Mouse (Mus musculus) spleen, adult 2 months (tissue): ENCODE data around the gene Prkn. TPM values are rescaled to one million over a fixed set of nuclear protein-coding genes. Genes with fewer than 3 reads are reported as not detected.

Experiments used
- DNase-seq, 2 experiments: peaks; one replicate each; pipeline versions ENCODE4 v3.0.0 to v3.0.0-alpha.2; 2012 to 2021; ENCODE audit warnings: low spot score in 2 of 2, low read depth in 1 of 2
- H3K27ac ChIP-seq: fragments of 200-500 bp; 2 replicates; pipeline ENCODE4 v1.5.1; 2012; ENCODE audit warnings: low read length, inconsistent platforms; ENCODE audit not compliant: insufficient read depth
- H3K27me3 ChIP-seq: fragments of 200-500 bp; 2 replicates; pipeline ENCODE4 v1.6.1; 2012; ENCODE audit warnings: mild to moderate bottlenecking, moderate library complexity, low read length, inconsistent platforms; ENCODE audit not compliant: control insufficient read depth, insufficient read depth
- H3K36me3 ChIP-seq: fragments of 200-500 bp; 2 replicates; pipeline ENCODE4 v1.6.1; 2012; ENCODE audit warnings: mild to moderate bottlenecking, low read length, inconsistent platforms; ENCODE audit not compliant: control insufficient read depth, insufficient read depth
- H3K4me1 ChIP-seq: fragments of 200-500 bp; 2 replicates; pipeline ENCODE4 v1.6.1; 2011; ENCODE audit warnings: inconsistent platforms; ENCODE audit not compliant: control insufficient read depth, insufficient read depth, insufficient read length
- H3K4me3 ChIP-seq: fragments of 200-500 bp; 2 replicates; pipeline ENCODE4 v1.5.1; 2011; ENCODE audit warnings: mild to moderate bottlenecking, inconsistent platforms; ENCODE audit not compliant: insufficient read depth, insufficient read length; ENCODE audit errors: extremely low read depth
- CTCF ChIP-seq: fragments of 200-500 bp; IDR thresholded peaks from 2 replicates; pipeline ENCODE4 v1.5.1; 2011; ENCODE audit warnings: mild to moderate bottlenecking, inconsistent platforms; ENCODE audit not compliant: insufficient read depth, insufficient read length, insufficient replicate concordance; ENCODE audit errors: extremely low read depth
- POLR2A ChIP-seq: fragments of 200-500 bp; IDR thresholded peaks from 2 replicates; pipeline ENCODE4 v1.6.1; 2011; ENCODE audit warnings: low read depth, low read length, inconsistent platforms
- WGBS: fragments of 180-500 bp; shearing (Covaris S2); methylation state at CpG from one replicate; pipeline ENCODE4 v1.1.7; 2018; 5-methylcytosine and 5-hydroxymethylcytosine counted together
- polyA plus RNA-seq: library from polyadenylated mRNA; depleted of rRNA; stranded (reverse); fragments of >200 nt; gene quantifications from 2 replicates; pipeline ENCODE4 v1.2.3, GENCODE M21; 2012

The Prkn gene
- polyA plus RNA-seq, 1 experiment: 0.72 TPM

DNA sequence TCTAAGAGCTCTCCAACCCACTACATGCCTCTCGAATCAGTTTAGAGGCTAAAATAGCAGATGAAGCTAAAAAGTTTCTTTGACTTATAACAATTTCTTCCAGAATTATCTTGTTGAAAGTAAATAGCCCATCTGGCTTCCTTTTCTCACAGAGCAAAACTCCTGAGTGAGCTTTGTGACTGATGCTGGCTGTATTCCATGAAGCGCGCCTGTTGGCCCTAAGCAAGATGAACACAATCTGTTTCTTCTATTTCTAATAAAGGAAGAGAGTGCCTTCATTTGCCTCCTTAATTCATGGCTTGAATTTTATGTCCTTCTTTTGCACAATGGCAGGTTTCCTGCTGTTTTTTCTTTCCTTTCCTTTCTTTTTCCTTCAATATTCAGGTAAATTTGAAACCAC is 14.0 kb downstream of the Prkn start:
- no peak for DNase-seq
- no peaks in the 10 kb centered on the region for H3K4me1 ChIP-seq
- H3K27me3 ChIP-seq: no peaks in the 10 kb centered on the region
- H3K36me3 ChIP-seq: no peaks in the 10 kb centered on the region
- H3K4me3 ChIP-seq: no peak overlapping the region
- H3K27ac ChIP-seq: no peak overlapping the region
- WGBS: 93% methylated on average over 3 of the region's 3 CpGs
- TF ChIP-seq CTCF (no peak), POLR2A (no peak)

DNA sequence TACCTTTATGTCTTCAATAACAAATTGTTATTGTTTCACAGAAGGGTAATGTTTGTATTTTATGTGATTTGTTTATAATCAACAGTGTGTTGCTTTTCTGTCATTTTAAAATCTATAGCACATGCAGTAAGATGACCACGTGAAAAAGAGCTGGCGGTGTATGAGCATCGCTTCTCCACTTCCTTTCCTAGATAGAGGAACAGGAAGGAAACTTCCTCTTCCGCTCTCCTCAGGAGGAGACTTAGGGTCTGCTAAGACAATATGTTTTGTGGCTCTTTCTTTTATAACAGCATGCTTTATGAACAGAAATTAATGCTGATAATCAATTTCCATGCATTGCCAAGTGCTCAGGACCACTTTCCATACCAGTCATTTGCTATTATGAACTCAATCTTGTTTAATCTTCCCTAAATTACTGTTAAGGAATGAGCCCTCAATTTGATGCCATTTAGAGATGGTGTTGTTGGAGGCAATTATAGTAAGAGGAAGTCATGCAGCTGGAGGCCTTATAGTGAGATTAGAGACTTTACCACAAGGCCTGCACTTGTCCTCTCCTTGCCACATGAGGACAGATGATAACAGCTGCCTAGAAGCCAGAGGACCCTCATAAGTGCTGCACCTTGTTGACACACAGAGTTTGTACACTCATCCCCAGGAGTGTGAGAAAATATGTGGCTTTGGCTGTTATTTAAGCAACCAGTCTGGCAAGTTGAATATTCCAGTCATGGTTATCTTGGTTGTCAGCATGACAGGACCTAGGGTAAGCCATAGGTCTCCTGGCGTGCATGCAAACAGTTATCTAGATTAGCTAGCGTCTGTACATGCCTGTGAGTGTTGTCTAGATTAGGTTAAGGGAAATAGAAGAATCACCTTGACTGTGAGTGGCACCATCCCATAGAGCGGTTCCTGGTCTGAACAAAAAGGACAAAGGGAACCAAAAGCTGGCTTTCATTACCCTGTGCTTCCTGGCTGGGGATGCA is 34.3 kb downstream of the Prkn start:
- no peak overlapping the region for H3K27ac ChIP-seq
- H3K4me3 ChIP-seq: no peak overlapping the region
- no peak for DNase-seq
- no peaks in the 10 kb centered on the region for H3K36me3 ChIP-seq
- TF ChIP-seq POLR2A (no peak), CTCF (no peak)
- WGBS: 72% methylated on average over 7 of the region's 7 CpGs
- no peaks in the 10 kb centered on the region for H3K27me3 ChIP-seq
- H3K4me1 ChIP-seq: no peaks in the 10 kb centered on the region

DNA sequence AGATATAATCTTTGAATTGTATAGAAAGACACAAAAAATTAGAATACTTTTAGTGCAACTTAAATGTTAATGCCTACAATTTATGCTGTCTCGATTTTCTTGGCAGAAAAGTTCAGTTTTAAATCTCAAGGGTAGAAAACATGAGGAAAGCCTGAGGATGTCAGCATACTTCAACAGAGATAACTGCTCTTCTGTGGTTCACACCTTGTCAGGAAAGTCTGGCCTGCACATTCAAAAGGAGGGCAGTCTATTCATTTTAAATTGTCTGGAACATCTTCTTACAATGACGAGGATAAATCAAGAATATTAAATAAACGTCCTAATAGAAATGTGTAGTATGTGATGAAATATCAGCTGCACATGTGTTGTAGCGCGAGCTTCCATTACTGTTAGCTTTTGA is 38.8 kb downstream of the Prkn start:
- no peak for DNase-seq
- WGBS: 87% methylated on average over 5 of the region's 5 CpGs
- Histone ChIP-seq H3K4me3 (no peak overlapping the region), H3K36me3 (no peaks in the 10 kb centered on the region), H3K27ac (no peak overlapping the region), H3K27me3 (no peaks in the 10 kb centered on the region), H3K4me1 (no peaks in the 10 kb centered on the region)
- TF ChIP-seq POLR2A: no peak

DNA sequence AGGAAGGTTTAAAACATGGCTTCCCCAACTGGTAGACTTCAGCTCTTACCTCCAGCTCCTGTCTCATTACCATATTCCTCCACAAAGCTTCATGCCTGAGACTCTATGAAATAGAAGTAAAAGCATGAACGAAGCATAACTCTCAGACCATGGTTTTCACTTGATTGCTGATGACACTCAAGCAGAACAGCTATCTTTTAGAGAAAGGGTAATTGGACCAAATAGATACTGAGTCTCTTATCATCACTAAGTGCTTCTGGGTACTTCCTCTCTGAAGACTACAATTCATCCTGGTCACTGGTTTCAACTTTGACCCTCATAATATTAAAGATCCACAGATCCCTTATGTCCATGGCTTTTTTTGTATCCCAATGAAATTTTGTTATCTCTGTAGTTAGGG is 42.1 kb downstream of the Prkn start:
- H3K36me3 ChIP-seq: no peaks in the 10 kb centered on the region
- WGBS: 90% methylated on average over 1 of the region's 1 CpGs
- no peaks in the 10 kb centered on the region for H3K4me1 ChIP-seq
- TF ChIP-seq POLR2A (no peak), CTCF (no peak)
- H3K27ac ChIP-seq: no peak overlapping the region
- no peak for DNase-seq
- H3K27me3 ChIP-seq: no peaks in the 10 kb centered on the region
- no peak overlapping the region for H3K4me3 ChIP-seq

DNA sequence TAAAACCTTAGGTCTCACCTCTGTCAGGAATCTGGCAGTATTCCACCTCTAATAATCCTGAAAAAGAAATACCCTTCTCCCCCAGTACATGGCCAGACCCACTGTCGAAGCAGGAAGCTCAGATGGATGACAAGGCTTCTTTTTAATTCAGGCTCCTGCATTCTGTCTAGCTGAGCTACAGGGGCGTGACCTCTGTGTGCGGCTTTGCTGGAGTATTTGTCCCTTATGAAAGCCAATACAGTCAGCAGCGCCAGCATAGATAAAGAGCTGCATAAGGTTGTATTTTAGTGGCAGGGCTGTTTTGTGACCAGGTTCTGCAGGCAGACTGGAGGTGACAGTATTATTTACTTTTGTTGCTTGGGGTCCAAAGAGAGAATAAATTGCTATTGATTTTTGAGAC is 47.7 kb downstream of the Prkn start:
- no peak for DNase-seq
- 77% methylated on average over 4 of the region's 4 CpGs for WGBS
- H3K36me3 ChIP-seq: no peaks in the 10 kb centered on the region
- no peaks in the 10 kb centered on the region for H3K4me1 ChIP-seq
- H3K4me3 ChIP-seq: no peak overlapping the region
- TF ChIP-seq CTCF (no peak), POLR2A (no peak)
- H3K27me3 ChIP-seq: no peaks in the 10 kb centered on the region
- H3K27ac ChIP-seq: no peak overlapping the region

DNA sequence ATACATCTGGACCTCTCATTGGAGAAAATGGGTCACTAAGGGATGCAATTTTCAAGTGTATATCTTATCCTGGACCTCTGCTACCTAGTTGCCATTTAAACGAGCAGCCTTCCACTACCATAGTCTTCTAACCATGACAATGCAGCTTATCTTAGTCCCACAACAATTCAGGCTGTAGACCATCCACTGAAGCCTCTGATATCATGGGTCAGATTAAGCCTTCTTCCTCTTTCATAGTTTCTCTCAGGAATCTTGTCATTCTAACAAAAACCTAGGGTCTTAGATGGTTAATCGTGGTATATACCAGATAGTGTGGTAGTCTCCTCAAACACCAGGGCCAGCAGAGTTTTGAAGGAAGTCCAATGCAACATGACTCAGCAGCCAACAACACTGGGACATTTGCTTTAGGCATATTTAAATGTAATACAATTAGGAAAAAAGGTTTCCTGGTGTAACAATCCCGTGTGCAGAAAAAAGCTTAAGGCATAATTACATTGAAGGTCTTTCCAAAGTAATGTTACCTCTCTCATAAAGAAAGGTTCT is 61.6 kb downstream of the Prkn start:
- H3K27me3 ChIP-seq: no peaks in the 10 kb centered on the region
- 65% methylated on average over 3 of the region's 3 CpGs for WGBS
- H3K4me3 ChIP-seq: no peak overlapping the region
- DNase-seq: no peak
- no peaks in the 10 kb centered on the region for H3K36me3 ChIP-seq
- H3K27ac ChIP-seq: no peak overlapping the region
- TF ChIP-seq POLR2A (no peak), CTCF (no peak)
- H3K4me1 ChIP-seq: no peaks in the 10 kb centered on the region; the same call in 1 of the 2 replicates

DNA sequence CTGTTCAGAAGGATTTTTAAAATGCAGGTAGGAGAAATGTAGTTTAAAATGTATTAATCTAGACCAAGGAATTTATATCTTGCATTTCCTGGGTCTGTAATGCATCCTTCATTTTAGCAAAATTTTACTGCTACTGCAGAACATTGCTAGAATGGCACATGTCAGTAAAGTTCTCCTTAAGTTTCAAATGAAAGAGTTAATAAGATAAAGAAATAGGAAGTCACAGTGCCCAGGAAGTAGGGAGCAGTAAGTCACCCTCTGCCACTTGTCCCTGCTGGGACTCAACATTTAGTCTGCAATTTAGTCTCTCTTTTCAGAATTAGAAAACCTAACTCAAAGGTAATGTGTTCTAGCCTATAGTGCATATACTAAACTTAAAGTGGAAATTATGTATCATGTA is 96.5 kb downstream of the Prkn start:
- Histone ChIP-seq H3K4me3 (no peak overlapping the region), H3K27ac (no peak overlapping the region), H3K4me1 (no peaks in the 10 kb centered on the region), H3K36me3 (no peaks in the 10 kb centered on the region), H3K27me3 (no peaks in the 10 kb centered on the region)
- TF ChIP-seq CTCF: no peak
- TF ChIP-seq POLR2A: no peak
- DNase-seq: no peak
